10 mouse cellular contexts compared by ENCODE assay signal in genomic region chr1:180944553-180944952, GRCm38 (mm10). TPM values are rescaled to one million over a fixed set of nuclear protein-coding genes. Genes with fewer than 3 reads are reported as not detected.
DNase-seq lines count a peak whose midpoint lies in the region; ATAC-seq and TF ChIP-seq lines count a peak whose summit lies in the region.
"Had no signal": no experiment of that assay in that cellular context is flagged by ENCODE, and none has a peak within 500 bp of the region (broad histone marks: within the 10 kb centered on the region; RNA-seq: fewer than 3 reads in every experiment).

No protein-coding gene starts in this region.

- H3K27me3 ChIP-seq in cerebellum, adult 2 months (ENCODE audit: control insufficient read depth, insufficient read depth, low read length), result no peaks in the 10 kb centered on the region
- H3K27me3 ChIP-seq in thymus, adult 2 months (ENCODE audit: control insufficient read depth, insufficient read depth, low read length), result no peaks in the 10 kb centered on the region
- H3K27me3 ChIP-seq in liver, postnatal 0 days (ENCODE audit: insufficient read depth, low read length), result no peaks in the 10 kb centered on the region
- H3K27me3 ChIP-seq in forebrain, embryonic 16.5 days (replicated peaks; ENCODE audit: control insufficient read depth, insufficient read depth, low read length), result peaks cover 34% of the 10 kb centered on the region

- peak overlapping the region; percentile 62 for H3K4me2 ChIP-seq in liver, postnatal 0 days (ENCODE audit: low read depth, low read length)
- H3K4me2 ChIP-seq in forebrain, embryonic 16.5 days (ENCODE audit: low read length), result no peak overlapping the region

- 82% methylated on average over 4 of the region's 4 CpGs for WGBS in cerebellum, adult 2 months
- WGBS in thymus, adult 2 months, result 82% methylated on average over 4 of the region's 4 CpGs
- WGBS in liver, postnatal 0 days (ENCODE audit: insufficient replicate concordance), result 51% methylated on average over 4 of the region's 4 CpGs
- WGBS in forebrain, embryonic 16.5 days, result 83% methylated on average over 4 of the region's 4 CpGs

- peak overlapping the region; percentile 41; the same call in 1 of the 2 replicates for H3K27ac ChIP-seq in cerebellum, adult 2 months (ENCODE audit: insufficient read depth, low read length)
- H3K27ac ChIP-seq in thymus, adult 2 months (ENCODE audit: control insufficient read depth, insufficient read depth, low read length), result peak overlapping the region; percentile 15
- peak overlapping the region; percentile 93 for H3K27ac ChIP-seq in liver, postnatal 0 days (ENCODE audit: low read depth)
- no peak overlapping the region for H3K27ac ChIP-seq in forebrain, embryonic 16.5 days (ENCODE audit: low read length)
- H3K27ac ChIP-seq: hindbrain, embryonic 13.5 days had no signal

- TF ChIP-seq EP300 in liver, postnatal 0 days (IDR thresholded peaks at IDR 0.05; ENCODE audit: low read depth), result no peak

- no peak for TF ChIP-seq POLR2A in cerebellum, adult 2 months (IDR thresholded peaks at IDR 0.05; ENCODE audit: borderline replicate concordance, insufficient read depth, low read length)
- no peak for TF ChIP-seq POLR2A in thymus, adult 2 months (IDR thresholded peaks at IDR 0.05; ENCODE audit: control insufficient read depth, extremely low read depth, insufficient read depth, low read length, poor library complexity)

- ATAC-seq in liver, postnatal 0 days, result peak; percentile 2; the same call in 1 of the 2 replicates
- no peak for ATAC-seq in forebrain, embryonic 16.5 days

- H3K9me3 ChIP-seq in liver, postnatal 0 days (ENCODE audit: low read length), result no peaks in the 10 kb centered on the region
- H3K9me3 ChIP-seq in forebrain, embryonic 16.5 days (ENCODE audit: control insufficient read depth, low read length), result no peaks in the 10 kb centered on the region
- H3K9me3 ChIP-seq: hindbrain, embryonic 13.5 days had no signal

- no peaks in the 10 kb centered on the region for H3K4me1 ChIP-seq in cerebellum, adult 2 months (ENCODE audit: control insufficient read depth, insufficient read depth, low read length)
- H3K4me1 ChIP-seq in thymus, adult 2 months (replicated peaks; ENCODE audit: control insufficient read depth, insufficient read depth, low read length), result peaks cover 51% of the 10 kb centered on the region
- peaks cover 51% of the 10 kb centered on the region for H3K4me1 ChIP-seq in liver, postnatal 0 days (ENCODE audit: insufficient read depth)
- peaks cover 18% of the 10 kb centered on the region for H3K4me1 ChIP-seq in forebrain, embryonic 16.5 days (replicated peaks; ENCODE audit: control insufficient read depth, insufficient read depth, low read length)

- no peaks in the 10 kb centered on the region for H3K36me3 ChIP-seq in thymus, adult 2 months (ENCODE audit: control insufficient read depth, insufficient read depth, low read length)
- peaks cover 17% of the 10 kb centered on the region for H3K36me3 ChIP-seq in liver, postnatal 0 days (replicated peaks; ENCODE audit: insufficient read depth, low read length)
- H3K36me3 ChIP-seq in forebrain, embryonic 16.5 days (ENCODE audit: control insufficient read depth, insufficient read depth), result no peaks in the 10 kb centered on the region
- H3K36me3 ChIP-seq: hindbrain, embryonic 13.5 days had no signal

- peak overlapping the region; percentile 42 for H3K9ac ChIP-seq in liver, postnatal 0 days (replicated peaks)
- H3K9ac ChIP-seq in forebrain, embryonic 16.5 days (replicated peaks; ENCODE audit: low read depth, low read length), result no peak overlapping the region
- H3K9ac ChIP-seq: hindbrain, embryonic 13.5 days had no signal

- DNase-seq in cerebellum, adult 2 months, result no peak
- no peak for DNase-seq in cerebellum, postnatal 4 days (ENCODE audit: low spot score in 2 of 2)
- DNase-seq in thymus, adult 2 months, result no peak
- no peak for DNase-seq in thymus, postnatal 10 days (ENCODE audit: low spot score in 2 of 2)
- peak; percentile 64 for DNase-seq in liver, postnatal 0 days
- no peak for DNase-seq in retina, postnatal 1 day
- no peak for DNase-seq in cerebellum, adult 11 months

- no peak overlapping the region for H3K4me3 ChIP-seq in cerebellum, adult 2 months (replicated peaks; ENCODE audit: insufficient read depth, low read depth, low read length)
- H3K4me3 ChIP-seq in thymus, adult 2 months (ENCODE audit: control insufficient read depth, insufficient read depth, low read length), result no peak overlapping the region
- no peak overlapping the region for H3K4me3 ChIP-seq in liver, postnatal 0 days (ENCODE audit: low read depth, low read length)
- H3K4me3 ChIP-seq in forebrain, embryonic 16.5 days (replicated peaks; ENCODE audit: low read length), result no peak overlapping the region
- H3K4me3 ChIP-seq: hindbrain, embryonic 13.5 days had no signal

- TF ChIP-seq CTCF in cerebellum, adult 2 months (IDR thresholded peaks at IDR 0.05; ENCODE audit: borderline replicate concordance, insufficient read depth, low read depth, low read length), result no peak
- TF ChIP-seq CTCF in thymus, adult 2 months (IDR thresholded peaks at IDR 0.05; ENCODE audit: borderline replicate concordance, control insufficient read depth, extremely low read depth, insufficient read depth, low read length, poor library complexity), result no peak
- no peak for TF ChIP-seq CTCF in liver, postnatal 0 days (IDR thresholded peaks at IDR 0.05; ENCODE audit: low read depth)

RNA-seq across cellular contexts. Expression of gene Tmem63a, which starts 2.4 kb away (rescaled TPM):
- 87.8 and 117 TPM in 2 replicates for polyA plus RNA-seq in cerebellum, adult 2 months (2012; rRNA removed)
- polyA plus RNA-seq in thymus, adult 2 months (2012; rRNA removed), result 47.3 and 49.3 TPM in 2 replicates
- 6.3 and 7.4 TPM in 2 replicates for polyA plus RNA-seq in liver, postnatal 0 days (2015; fragmentation: Nextera tagmentation; extraction: Ambion mirVana)
- 1.3 and 2.0 TPM in 2 replicates for polyA plus RNA-seq in forebrain, embryonic 16.5 days (2015; fragmentation: Nextera tagmentation; extraction: Ambion mirVana)

RNA-seq across cellular contexts. Expression of gene Lefty1, which starts 9.7 kb away (rescaled TPM):
- polyA plus RNA-seq in cerebellum, adult 2 months (2012; rRNA removed), result 3.6 and 3.7 TPM in 2 replicates
- 6.0 and 6.4 TPM in 2 replicates for polyA plus RNA-seq in thymus, adult 2 months (2012; rRNA removed)
- polyA plus RNA-seq in liver, postnatal 0 days (2015; fragmentation: Nextera tagmentation; extraction: Ambion mirVana), result 1.6 and 2.2 TPM in 2 replicates
- 0.30 and 0.39 TPM in 2 replicates for polyA plus RNA-seq in forebrain, embryonic 16.5 days (2015; fragmentation: Nextera tagmentation; extraction: Ambion mirVana)

RNA-seq across cellular contexts. Expression of gene Pycr2, which starts 40.5 kb away (rescaled TPM):
- polyA plus RNA-seq in cerebellum, adult 2 months (2012; rRNA removed), result 40.2 and 46.8 TPM in 2 replicates
- polyA plus RNA-seq in thymus, adult 2 months (2012; rRNA removed), result 101 and 106 TPM in 2 replicates
- 33.3 and 43.4 TPM in 2 replicates for polyA plus RNA-seq in liver, postnatal 0 days (2015; fragmentation: Nextera tagmentation; extraction: Ambion mirVana)
- polyA plus RNA-seq in forebrain, embryonic 16.5 days (2015; fragmentation: Nextera tagmentation; extraction: Ambion mirVana), result 78.8 and 84.8 TPM in 2 replicates

RNA-seq across cellular contexts. Expression of gene Lefty2, which starts 51.6 kb away (rescaled TPM):
- 0.18 TPM in 1 of 2 replicates, not detected in the other for polyA plus RNA-seq in cerebellum, adult 2 months (2012; rRNA removed)
- 0.98 and 1.9 TPM in 2 replicates for polyA plus RNA-seq in thymus, adult 2 months (2012; rRNA removed)
- not detected in 2 replicates for polyA plus RNA-seq in liver, postnatal 0 days (2015; fragmentation: Nextera tagmentation; extraction: Ambion mirVana)
- 4.1 and 6.6 TPM in 2 replicates for polyA plus RNA-seq in forebrain, embryonic 16.5 days (2015; fragmentation: Nextera tagmentation; extraction: Ambion mirVana)
- polyA plus RNA-seq: erythroblast, embryonic 14.5 days had no signal
